Mouse (Mus musculus) heart, postnatal 0 days (tissue): Measurements from ENCODE around the gene Pi16. TPM values are rescaled to one million over a fixed set of nuclear protein-coding genes. Genes with fewer than 3 reads are reported as not detected.
"Not testable (repeated sequence)": the region's sequence is repeated elsewhere in the genome, so short reads cannot be mapped to it uniquely, and the experiment has no call there.

Experiments used
- ATAC-seq: fragments of 200-750 bp; cut with Nextera tagmentation; 2 replicates; pipeline ENCODE4 v1.8.0; 2017; ENCODE audit warnings: low read depth, moderate number of reproducible peaks, moderate library complexity; ENCODE audit not compliant: insufficient read depth
- DNase-seq: peaks from one replicate; pipeline ENCODE4 v3.0.0-alpha.2; 2016; ENCODE audit warnings: low spot score
- H3K27ac ChIP-seq: fragments of 300-500 bp; sonication (generic); 2 replicates; pipeline ENCODE4 v1.5.1; 2014; ENCODE audit warnings: low read depth, mild to moderate bottlenecking
- H3K27me3 ChIP-seq: fragments of 300-500 bp; sonication (generic); 2 replicates; pipeline ENCODE4 v1.6.1; 2014; ENCODE audit warnings: low read length, mixed read lengths; ENCODE audit not compliant: control insufficient read depth, insufficient read depth
- H3K36me3 ChIP-seq: fragments of 300-500 bp; sonication (generic); replicated peaks from 2 replicates; pipeline ENCODE4 v1.6.1; 2014; ENCODE audit warnings: low read length, mixed read lengths; ENCODE audit not compliant: control insufficient read depth, insufficient read depth
- H3K4me1 ChIP-seq: fragments of 300-500 bp; sonication (generic); 2 replicates; pipeline ENCODE4 v1.6.1; 2014; ENCODE audit warnings: antibody characterized with exemption; ENCODE audit not compliant: control insufficient read depth, insufficient read depth
- H3K4me2 ChIP-seq: fragments of 300-500 bp; sonication (generic); 2 replicates; pipeline ENCODE4 v1.6.1; 2014; ENCODE audit warnings: low read depth, mild to moderate bottlenecking, low read length, moderate library complexity
- H3K4me3 ChIP-seq: fragments of 300-500 bp; sonication (generic); 2 replicates; pipeline ENCODE4 v1.5.1; 2014; ENCODE audit warnings: low read depth, low read length
- H3K9ac ChIP-seq: fragments of 300-500 bp; sonication (generic); replicated peaks from 2 replicates; pipeline ENCODE4 v1.6.1; 2014; ENCODE audit warnings: low read depth, low read length, mixed read lengths
- H3K9me3 ChIP-seq: fragments of 300-500 bp; sonication (generic); replicated peaks from 2 replicates; pipeline ENCODE4 v1.6.1; 2016; ENCODE audit warnings: low read length; ENCODE audit not compliant: control insufficient read depth
- CTCF ChIP-seq: IDR thresholded peaks from 2 replicates; pipeline ENCODE4 v1.5.1; 2016; ENCODE audit warnings: antibody characterized with exemption, control low read depth, low read depth
- EP300 ChIP-seq: IDR thresholded peaks from 2 replicates; pipeline ENCODE4 v1.6.1; 2016; ENCODE audit warnings: antibody characterized with exemption, low read depth
- WGBS: fragments of 180-500 bp; shearing (Covaris S2); extraction: QIAGEN DNeasy Blood & Tissue Kit; methylation state at CpG from one replicate; pipeline ENCODE4 v1.1.7; 2014; 5-methylcytosine and 5-hydroxymethylcytosine counted together
- polyA plus RNA-seq: library from polyadenylated mRNA; unstranded; fragments of >200 nt; fragmentation: Nextera tagmentation; extraction: Ambion mirVana; gene quantifications from 2 replicates; pipeline ENCODE4 v1.2.1, GENCODE M21; 2015
- total RNA-seq: library from RNA; depleted of rRNA; stranded (reverse); fragments of >200 nt; gene quantifications from 2 replicates; pipeline ENCODE4 v1.2.3, GENCODE M21; 2014; ENCODE audit warnings: low replicate concordance

Gene Pi16
- total and polyA plus RNA-seq, 2 experiments from 2014 or later, result 4.5 to 12.4 TPM

DNA sequence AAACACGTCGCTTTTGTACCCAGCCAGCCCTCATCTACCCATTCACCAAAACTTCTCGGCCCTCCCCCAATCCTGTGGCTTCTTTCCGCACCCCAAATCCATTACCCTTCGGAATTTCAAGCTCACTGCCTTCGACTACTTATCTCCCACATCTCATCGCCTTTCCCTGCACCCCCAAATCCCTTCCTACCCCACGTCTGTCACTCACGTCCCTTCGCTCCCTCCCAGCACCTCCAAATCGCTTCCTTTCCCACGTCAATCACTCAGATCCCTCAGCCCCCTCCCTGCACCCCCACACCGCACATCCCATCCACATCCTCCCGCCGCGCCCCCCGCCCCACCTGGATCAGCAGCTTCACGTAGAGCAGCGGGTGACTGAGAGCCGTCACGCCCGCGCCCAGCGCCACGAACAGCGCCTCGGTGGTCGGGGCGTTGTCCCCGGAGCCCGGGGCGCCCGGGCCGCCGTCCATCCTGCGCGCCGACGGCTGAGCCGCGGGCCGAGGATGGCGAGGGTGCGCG is 29.7 kb downstream of the Pi16 start:
- no peak for DNase-seq
- no peaks in the 10 kb centered on the region for H3K9me3 ChIP-seq
- no peak for TF ChIP-seq EP300
- no peak for TF ChIP-seq CTCF
- peak; percentile 30 for ATAC-seq
- H3K9ac ChIP-seq, result peak overlapping the region; percentile 85
- peaks cover 14% of the 10 kb centered on the region; the same call in 1 of the 2 replicates for H3K36me3 ChIP-seq
- WGBS, result under 1% methylated on average over 45 of the region's 45 CpGs
- H3K4me3 ChIP-seq, result peak overlapping the region; percentile 65
- peak overlapping the region; percentile 89 for H3K27ac ChIP-seq
- peaks cover 15% of the 10 kb centered on the region for H3K4me1 ChIP-seq
- H3K4me2 ChIP-seq, result peak overlapping the region; percentile 74
- no peaks in the 10 kb centered on the region for H3K27me3 ChIP-seq

DNA sequence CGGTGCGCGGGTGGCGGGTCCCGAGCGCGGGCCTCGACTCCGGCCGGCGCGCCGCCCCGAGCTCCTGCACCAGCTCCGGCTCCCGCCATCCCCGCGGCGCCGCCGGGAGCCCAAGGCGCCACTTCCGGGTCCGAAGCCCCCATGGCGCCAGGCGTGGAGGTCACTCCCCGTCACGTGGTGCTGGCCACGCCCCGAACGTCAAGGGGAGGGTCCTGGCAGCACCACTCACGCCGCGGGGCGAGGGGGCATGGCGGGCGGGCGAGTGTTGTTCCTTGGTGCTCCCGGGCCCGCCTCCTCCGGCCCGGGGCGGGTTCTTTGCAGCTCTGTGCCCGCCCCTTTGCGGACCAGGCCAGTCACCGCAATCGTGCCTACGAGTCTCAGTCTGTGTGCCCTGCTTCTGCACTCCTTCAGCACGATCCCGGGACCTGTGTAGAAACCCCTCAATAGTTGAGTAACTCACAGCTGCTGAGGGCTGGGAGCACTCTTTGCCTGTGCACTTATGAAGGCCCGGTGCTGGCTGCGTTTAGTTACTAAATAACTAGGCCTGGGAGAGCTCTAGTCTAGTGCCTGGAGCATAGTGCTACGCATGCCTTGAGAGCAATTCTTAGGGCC is 30.3 kb downstream of the Pi16 start, which contains the start of gene Mtch1:
Mtch1 (minus strand) TSS at position 290 of the 612 bp plus-strand sequence.
- under 1% methylated on average over 31 of the region's 53 CpGs for WGBS
- peak; percentile 98 for ATAC-seq
- H3K27me3 ChIP-seq, result no peaks in the 10 kb centered on the region

DNA sequence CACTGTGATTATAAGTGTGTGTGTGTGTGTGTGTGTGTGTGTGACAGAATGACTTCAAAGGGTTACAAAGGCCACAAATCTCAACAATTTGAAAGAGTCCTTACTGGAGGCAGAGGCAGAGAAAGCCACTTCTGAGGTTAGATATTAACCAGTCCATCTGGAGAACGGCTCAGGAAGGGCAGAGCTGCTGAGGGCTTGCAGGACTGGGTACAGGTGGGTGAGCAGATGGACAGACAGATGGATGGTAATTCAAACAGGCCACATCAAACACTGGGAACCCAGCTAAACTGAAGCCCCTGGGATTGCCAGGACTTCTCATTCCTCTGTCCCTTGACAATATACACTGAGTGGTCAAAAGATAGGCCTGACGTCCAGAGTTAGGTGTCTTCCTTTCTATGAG is 31.5 kb downstream of the Pi16 start:
- DNase-seq (no peak), ATAC-seq (no peak)
- 73% methylated on average over 2 of the region's 2 CpGs for WGBS
- Histone ChIP-seq H3K4me2 (no peak overlapping the region), H3K4me1 (peaks cover 7% of the 10 kb centered on the region), H3K27me3 (no peaks in the 10 kb centered on the region), H3K4me3 (no peak overlapping the region), H3K27ac (no peak overlapping the region), H3K9me3 (no peaks in the 10 kb centered on the region), H3K36me3 (peaks cover 2% of the 10 kb centered on the region; the same call in 1 of the 2 replicates), H3K9ac (no peak overlapping the region)
- TF ChIP-seq EP300 (no peak), CTCF (no peak)

More for the DNA sequence above, 30.3 kb downstream of the Pi16 start, which contains the start of gene Mtch1:
- Histone ChIP-seq H3K9ac (peak within 1 kb of the TSS; percentile 85), H3K36me3 (peaks cover 12% of the 10 kb centered on the region; the same call in 1 of the 2 replicates), H3K9me3 (no peaks in the 10 kb centered on the region), H3K4me3 (peak within 1 kb of the TSS; percentile 65), H3K27ac (peak within 1 kb of the TSS; percentile 89), H3K4me2 (peak within 1 kb of the TSS; percentile 74), H3K4me1 (peaks cover 9% of the 10 kb centered on the region)
- TF ChIP-seq EP300, result no peak; the same call in 1 of the 2 replicates
- TF ChIP-seq CTCF, result no peak
- peak; percentile 97 for DNase-seq

DNA sequence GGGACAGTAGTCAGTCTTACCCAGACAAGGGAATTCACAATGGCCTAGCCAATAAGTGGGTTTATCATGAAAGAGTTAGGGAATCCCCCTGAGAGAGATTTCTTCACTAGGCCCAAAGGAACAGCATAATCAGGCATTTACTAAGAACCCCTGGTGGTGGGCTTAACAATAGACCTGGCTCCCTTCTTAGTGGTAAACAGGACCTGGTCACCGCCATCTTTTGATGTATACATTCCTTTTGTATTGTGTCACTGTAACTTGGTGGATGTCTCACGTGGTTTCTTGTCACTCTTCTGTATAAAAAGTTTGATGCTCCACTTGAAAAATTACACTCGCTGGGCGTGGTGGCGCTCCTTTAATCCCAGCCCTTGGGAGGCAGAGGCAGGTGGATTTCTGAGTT is 33.6 kb downstream of the Pi16 start:
- DNase-seq, H3K9ac ChIP-seq, H3K4me2 ChIP-seq, H3K27me3 ChIP-seq, H3K27ac ChIP-seq, H3K36me3 ChIP-seq, H3K4me3 ChIP-seq, ATAC-seq, H3K9me3 ChIP-seq: not testable (repeated sequence)
- WGBS, result 74% methylated on average over 5 of the region's 5 CpGs
- H3K4me1 ChIP-seq, result peaks cover 10% of the 10 kb centered on the region

DNA sequence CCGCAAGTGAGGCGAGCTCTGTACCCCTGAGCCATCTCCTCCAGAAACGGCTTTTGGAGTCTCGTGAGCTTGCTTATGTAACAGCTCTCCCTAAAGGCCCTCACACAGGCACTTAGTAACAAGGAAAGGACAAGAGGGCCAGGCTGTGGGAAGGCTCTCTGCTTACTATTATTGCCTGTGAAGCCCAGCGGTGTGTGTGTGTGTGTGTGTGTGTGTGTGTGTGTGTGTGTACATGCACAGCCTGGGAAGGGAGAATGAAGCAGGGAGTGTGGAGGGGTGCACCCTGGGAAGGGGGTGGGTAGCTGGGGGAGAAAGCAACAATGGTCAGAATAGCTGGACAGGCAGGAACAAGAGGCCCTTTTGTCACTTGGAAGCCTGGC is 38.0 kb downstream of the Pi16 start:
- peak overlapping the region; percentile 98 for H3K27ac ChIP-seq
- DNase-seq, result peak; percentile 40
- TF ChIP-seq CTCF (no peak), EP300 (no peak; the same call in 1 of the 2 replicates)
- H3K9ac ChIP-seq, result peak overlapping the region; percentile 40
- no peaks in the 10 kb centered on the region for H3K9me3 ChIP-seq
- 26% methylated on average over 5 of the region's 5 CpGs for WGBS
- H3K4me2 ChIP-seq, result no peak overlapping the region
- peak; percentile 16 for ATAC-seq
- no peaks in the 10 kb centered on the region for H3K27me3 ChIP-seq
- peaks cover 20% of the 10 kb centered on the region for H3K4me1 ChIP-seq
- no peaks in the 10 kb centered on the region for H3K36me3 ChIP-seq
- no peak overlapping the region for H3K4me3 ChIP-seq
